Mouse (Mus musculus): ENCODE results near the gene Pak4.

DNA sequence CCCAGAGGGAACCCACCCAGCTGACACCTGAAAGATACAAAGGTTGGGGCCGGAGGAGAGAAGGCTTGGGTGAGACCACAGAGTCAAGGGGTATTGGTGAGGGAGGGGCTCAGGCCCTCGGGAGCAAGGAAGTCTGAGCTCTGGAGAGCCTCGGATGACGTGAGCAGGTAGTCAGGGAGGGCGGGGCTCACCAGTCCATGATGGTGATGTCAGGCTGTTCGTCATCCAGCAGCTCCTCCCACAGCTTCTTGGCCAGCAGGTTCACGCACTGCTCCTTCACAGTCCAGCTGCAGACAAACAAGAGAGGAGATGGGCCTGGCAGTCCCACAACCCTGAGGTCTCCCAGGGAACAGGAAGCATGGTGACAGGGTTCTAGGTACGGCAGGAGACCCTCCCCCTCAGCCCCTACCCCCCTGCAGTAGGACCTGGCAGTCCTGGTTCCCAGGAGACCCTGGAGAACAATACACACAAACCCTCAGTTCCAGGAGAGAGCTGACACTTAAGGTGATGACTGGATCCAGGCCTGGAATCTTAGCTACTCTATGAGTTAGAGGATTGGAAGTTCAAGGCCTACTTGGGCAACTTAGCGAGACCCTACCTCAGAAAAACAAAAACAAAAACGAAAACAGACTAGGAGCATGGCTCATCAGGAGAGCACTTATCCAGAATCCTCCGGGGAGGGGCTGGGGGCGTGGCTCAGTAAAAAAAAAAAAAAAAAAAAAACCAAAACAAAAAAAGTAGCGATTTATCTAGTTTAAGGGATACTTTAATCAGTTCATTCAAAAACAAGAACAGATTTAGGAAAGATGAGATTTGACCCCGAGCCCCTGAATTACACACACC lies 52.7 kb downstream of the Pak4 start:
- TF ChIP-seq CTCF (IDR thresholded peaks at IDR 0.05; ENCODE audit: insufficient read depth, low read depth, low read length) (no peak), POLR2A (IDR thresholded peaks at IDR 0.05; ENCODE audit: insufficient read depth, low read depth, low read length) (no peak)
